Mouse (Mus musculus) megakaryocyte, embryonic 14.5 days (primary cell): Measurements from ENCODE around the gene Duxbl1.
"Not testable (repeated sequence)": the region's sequence is repeated elsewhere in the genome, so short reads cannot be mapped to it uniquely, and the experiment has no call there.

Experiments
- FLI1 ChIP-seq: IDR thresholded peaks from 2 replicates; pipeline ENCODE4 v1.6.1; 2012; ENCODE audit warnings: low read length, inconsistent platforms, mixed read lengths
- GATA1 ChIP-seq: IDR thresholded peaks from 3 replicates; pipeline ENCODE4 v1.6.1; 2012; ENCODE audit warnings: mixed read lengths, low read length, inconsistent platforms, borderline replicate concordance

DNA sequence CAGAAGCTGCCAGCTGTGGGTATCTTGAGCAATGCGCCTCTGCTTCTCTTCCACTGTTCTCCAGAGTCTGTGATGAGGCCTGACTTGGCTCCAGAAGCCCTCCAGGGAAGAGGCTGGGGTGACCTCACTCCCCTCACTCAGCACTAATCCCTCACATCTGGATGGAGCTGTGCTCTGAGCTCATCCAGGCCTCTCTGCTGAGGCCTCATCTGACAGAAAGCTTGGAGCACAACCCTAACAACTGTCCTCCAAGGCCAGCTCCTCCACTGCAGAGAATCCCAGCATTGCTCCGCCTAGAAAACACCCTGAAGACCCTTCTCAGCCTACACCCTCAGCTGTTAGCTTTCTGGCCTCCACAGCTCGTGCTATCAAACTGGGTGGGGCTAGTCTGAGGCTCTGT, 56.0 kb downstream of the Duxbl1 start:
- not testable (repeated sequence) for TF ChIP-seq GATA1, FLI1
